Mouse (Mus musculus): ENCODE data around the gene Bok. TPM values are rescaled to one million over a fixed set of nuclear protein-coding genes. Genes with fewer than 3 reads are reported as not detected.

The Bok gene
- total RNA-seq, 4 experiments from 2014 or later: 52.3 to 55.7 (median 52.8) TPM

DNA sequence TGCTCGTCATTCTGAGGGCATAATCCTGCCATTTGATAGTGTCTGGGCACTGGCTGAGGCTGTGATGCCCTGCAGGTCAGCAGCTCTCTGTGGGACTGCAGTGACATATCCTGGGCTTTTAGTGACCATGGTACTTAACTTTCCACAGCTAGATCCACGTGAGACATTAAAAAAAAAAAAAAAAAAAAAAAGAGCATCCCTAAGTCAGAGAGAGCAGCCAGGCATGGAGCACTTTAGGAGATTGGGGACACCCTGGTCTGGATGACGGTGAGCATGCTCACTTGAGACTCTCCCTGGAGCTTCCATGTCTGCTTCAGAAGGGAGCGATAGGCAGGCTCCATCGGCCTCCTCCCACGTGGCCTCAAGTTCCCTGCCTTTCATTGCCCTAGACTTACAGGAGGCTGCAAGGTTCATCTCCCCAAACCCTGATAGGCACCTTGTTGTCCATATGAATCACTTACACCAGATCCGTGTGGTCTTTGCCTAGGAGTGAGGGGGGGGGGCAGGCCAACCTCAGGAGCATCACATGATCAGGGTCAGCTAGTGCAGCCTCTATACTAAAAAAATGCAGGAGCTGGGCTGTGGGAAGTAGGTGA, 4.5 kb downstream of the Bok start:
- DNase-seq (ENCODE audit: low spot score in 2 of 2): no peak

DNA sequence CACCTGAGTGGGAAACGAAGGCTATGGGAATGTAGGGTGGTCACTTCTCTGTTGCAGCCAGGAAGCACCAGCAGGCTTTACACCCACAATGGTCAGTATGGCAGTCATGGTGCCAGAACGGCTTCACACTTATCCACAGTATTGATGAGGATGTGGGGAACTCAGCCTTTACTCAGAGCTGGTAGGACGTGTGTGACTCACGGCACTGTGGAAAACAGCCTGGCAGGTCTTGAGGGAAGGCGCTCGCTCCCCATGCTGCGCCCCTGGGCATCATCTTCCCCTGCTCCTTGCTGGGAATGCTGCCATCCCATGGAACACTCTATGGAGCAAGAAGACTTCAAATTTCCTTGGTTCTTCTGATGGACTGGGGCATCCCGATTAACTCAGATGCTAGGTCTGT, 5.6 kb downstream of the Bok start:
- no peak for DNase-seq (ENCODE audit: low spot score in 2 of 2)

DNA sequence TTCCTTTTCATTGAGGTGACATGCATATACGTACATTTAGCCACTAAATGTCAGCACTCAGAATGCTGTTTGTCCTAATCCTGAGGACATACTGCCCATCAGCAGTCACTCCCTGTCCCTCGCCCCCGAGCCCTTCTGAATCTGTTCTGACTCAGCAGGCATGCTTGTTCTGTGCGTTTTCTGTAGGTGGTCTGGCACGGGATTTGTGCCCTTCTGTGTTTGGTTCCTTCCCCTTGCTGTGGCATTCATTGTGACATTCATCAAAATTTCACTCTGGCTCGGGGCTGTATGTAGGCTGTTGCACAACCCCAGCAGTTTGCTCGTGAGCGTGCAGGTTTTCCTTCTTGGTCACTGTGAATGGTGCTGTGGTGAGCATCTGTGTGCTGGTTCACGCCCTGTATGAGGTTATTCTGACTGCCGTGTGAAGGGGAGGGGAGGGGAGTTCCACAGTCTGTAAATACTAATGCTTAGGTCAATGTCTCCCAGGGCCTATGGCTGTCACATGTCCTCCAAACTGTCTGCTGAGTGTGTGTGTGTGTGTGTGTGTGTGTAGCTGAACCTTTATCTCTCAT, 6.4 kb downstream of the Bok start:
- peak in 1 of 2 experiments; percentile 42 for DNase-seq (ENCODE audit: low spot score in 2 of 2)

DNA sequence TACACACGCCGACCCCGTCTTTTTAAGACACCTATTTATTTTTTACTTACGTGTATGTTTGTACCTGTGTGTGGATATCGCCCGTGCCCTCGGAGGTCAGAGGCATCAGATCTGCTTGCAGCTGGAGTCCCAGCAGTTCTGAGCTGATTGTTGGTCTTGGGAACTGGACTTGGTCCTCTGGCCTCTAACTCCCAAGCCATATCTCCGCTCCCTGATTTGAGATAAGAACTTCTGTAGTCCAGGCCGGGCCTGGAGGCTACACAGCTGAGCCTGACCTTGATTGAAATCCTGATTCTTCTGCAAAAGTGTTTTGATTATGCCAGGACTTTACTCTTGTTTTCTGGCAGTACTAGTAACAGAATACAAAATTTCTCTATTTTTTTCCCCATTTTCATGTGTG, 7.3 kb downstream of the Bok start:
- no peak for DNase-seq (ENCODE audit: low spot score in 2 of 2)

DNA sequence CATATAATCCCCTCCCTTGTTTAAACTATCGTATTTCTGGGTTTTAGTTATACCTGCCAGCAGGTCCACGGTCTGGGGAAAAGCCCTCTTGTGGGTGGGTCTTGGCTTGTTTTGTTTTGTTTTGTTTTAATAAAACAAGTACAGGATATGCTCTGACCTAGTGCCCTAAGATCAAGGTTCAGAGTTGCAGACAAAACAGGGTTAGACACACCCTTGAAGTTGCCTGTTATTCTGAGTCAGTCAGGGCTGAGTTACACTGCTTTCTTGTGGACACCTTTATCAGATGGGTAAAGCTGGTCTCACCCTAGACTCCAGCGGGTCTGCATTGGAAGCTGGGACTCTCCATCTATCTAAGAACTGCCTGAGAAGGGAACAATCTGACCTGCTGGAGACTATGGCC, 8.0 kb downstream of the Bok start:
- DNase-seq (ENCODE audit: low spot score in 2 of 2): no peak

DNA sequence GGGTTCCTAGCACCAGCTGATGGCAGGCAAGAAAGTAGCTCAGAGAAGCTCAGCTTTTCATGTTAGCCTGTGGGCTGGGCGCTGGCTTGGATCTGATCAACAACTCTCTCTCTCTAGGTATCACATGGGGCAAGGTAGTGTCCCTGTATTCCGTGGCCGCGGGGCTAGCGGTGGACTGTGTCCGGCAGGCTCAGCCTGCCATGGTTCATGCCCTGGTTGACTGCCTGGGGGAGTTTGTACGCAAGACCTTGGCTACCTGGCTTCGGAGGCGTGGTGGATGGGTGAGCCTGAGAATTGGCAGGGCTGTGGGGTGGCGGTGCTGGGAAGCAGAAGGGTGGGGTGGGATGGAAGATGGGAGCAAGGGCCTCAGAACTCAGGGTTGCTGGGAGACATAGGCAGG, 8.5 kb downstream of the Bok start:
- no peak for DNase-seq (ENCODE audit: low spot score in 2 of 2)

DNA sequence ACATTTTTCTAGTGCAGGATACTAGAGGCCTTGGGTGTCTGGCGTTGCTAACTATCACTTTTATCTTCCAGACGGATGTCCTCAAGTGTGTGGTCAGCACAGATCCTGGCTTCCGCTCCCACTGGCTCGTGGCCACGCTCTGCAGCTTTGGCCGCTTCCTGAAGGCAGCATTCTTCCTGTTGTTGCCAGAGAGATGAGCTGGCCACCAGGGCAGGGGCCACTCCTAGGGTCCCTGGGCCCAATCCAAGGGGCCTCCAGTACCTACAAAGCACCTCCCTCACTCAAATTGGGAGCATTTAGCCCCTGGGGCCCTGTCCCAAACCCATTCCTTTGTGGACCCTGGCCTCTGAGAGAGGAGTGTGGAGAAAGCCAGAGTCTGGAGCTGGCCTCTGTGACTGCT, 9.5 kb downstream of the Bok start:
- no peak for DNase-seq (ENCODE audit: low spot score in 2 of 2)

DNA sequence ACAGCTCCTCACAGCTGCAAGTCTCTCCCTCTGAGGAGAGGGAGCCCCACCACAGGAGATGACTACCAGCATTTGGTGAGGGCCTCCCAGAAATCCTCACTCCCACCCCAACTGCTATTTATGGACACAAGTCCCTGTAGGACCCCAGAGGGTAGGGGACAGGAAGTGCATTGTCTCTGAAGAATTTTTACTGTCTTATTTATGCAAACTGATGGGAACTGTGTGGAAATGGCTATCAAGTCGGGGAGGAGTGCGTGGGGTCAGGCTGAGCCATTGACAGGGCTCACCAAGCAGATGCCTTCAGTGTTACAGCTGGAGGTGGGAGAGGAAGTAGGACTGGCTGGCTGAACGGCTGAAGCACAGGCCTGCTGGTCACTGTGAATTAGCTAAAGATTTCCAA, 11.9 kb downstream of the Bok start:
- DNase-seq (ENCODE audit: low spot score in 2 of 2): no peak

DNA sequence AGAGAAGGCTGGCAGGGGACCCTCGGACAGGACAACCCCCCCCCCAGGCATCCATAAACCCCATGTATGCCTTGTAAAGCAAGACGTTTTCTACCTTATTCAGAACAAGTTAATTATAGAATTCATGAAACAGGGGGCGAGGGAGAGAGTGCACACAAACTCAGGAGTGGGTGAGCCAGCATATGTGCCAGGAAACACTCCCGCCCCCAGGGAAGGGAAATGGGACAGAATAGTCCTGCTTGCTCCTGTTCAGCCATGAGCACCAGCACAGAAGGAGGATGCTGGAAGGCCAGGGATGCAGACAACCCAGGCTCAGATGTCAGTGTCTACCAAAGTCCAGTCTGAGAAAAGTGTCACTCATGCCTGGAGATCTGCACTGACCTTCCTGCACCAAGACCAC, 13.7 kb downstream of the Bok start:
- peak in 1 of 2 experiments; percentile 40 for DNase-seq (ENCODE audit: low spot score in 2 of 2)

DNA sequence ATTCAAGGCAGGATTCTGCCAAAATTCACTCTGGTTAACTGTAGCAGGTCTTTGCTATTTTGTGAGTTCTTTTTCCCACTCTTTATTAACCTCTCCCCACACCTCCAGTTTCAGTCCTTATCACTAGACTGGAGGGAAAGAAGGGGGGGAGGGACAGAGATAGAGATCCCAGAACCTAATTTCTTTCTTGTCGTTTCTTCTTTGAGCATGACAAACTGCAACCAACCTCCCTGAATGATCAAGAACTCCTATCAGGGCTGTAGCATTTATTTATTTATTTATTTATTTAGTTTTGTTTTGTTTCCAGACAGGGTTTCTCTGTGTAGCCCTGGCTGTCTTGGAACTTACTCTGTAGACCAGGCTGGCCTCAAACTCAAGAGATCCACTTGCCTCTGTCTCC, 16.6 kb downstream of the Bok start:
- no peak for DNase-seq (ENCODE audit: low spot score in 2 of 2)

DNA sequence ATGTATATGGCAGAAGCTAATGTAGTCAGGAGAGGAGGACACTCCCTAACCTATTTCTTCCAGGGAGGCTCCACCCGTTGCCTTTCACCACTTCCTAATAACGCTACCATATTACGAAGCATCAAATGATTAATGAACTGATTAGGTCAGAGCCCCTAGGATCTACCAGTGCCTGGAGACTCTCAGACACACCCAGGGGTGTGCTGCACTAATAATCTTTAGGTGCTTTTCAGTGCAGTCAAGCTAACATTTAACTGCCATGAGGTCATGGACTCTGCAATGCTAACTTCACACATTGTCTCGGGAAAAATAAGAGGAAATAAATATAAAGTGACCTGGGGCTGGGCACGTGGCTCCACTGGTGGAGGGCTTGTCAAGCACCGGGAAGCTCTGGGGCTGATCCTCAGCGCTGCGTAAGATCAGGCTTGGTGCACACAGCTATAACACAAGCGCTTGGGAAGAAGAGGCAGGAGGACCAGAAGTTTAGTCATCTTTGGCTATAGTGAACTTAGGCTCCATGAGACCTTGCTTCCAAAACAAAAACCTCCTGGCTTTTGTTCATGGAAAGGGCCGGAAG, 18.1 kb downstream of the Bok start:
- DNase-seq (ENCODE audit: low spot score in 2 of 2): no peak

DNA sequence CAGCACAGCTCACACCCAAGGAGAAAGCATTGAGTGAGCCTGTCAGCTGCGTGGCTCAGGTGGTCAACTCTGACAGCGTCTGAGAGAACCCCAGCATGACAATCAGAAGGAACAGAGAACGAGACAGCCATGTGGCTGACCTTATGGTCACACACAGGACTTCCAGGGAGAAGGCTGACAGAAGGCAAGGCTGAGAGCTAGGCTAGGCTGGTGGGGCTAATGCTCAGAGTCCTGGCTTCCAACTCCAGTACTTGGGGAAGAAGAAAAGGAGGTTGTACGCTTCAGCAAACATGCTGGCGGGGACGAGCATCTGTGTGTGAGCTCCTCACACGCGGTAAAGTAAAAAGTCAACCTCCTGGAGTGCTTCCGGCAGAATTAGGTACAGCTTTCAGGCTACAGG, 18.9 kb downstream of the Bok start:
- DNase-seq (ENCODE audit: low spot score in 2 of 2): no peak

DNA sequence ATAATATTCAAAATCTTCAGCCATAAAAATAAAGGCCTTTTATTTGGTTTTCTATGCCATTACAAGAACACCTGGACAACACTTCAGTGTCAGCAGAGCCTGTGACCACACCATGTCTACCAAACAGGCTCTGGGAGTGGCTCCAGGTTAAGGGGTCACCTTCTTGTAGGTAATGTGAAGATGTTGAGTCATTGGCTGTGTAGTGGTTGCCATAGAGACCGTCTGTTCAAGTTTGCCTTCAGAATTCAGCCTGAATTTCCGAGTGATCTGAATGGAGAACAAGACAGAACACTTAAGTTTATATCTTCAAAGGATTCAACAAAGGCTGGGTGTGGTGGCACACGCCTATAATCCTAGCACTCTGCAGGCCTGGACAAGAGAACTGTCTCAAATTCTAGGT, 19.9 kb downstream of the Bok start:
- no peak for DNase-seq (ENCODE audit: low spot score in 2 of 2)

DNA sequence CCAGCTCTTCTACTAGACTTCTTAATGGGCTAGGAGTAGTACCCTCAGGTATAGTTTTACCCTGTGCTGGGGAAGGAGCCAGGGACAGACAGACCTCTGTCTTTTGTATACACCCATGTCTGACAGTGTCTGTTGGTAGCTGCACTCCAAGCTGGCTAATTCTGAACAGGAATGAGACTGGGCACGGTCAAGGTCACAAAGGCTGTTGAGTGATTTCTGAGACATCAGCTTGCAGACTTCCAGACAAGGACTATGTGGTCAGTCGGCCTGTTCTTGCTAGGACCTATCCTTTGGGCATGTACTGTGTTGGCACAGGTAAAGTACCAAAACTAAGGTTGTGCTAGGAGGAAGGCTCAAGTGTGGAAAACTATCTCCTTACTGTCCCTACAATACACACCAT, 30.7 kb downstream of the Bok start:
- no peak for DNase-seq (ENCODE audit: low spot score in 2 of 2)

DNA sequence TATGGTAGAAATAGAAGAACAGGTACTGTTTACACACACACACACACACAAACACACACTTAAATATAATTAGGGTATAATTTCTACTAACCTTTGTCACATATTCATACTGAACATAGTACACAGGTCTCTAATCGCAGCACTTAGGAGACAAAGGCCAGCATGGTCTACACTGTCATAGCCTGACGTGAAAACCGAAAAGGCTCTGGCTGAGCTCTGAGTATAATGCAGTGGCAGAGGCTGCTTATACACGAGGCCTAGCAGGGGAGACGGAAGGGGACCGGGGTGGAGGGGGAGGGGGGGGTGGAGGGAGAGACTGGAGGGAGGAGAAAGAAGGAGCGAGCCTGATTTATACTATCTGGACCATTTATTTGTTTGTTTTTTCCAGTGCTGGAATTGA, 36.1 kb downstream of the Bok start:
- DNase-seq (ENCODE audit: low spot score in 2 of 2): no peak

DNA sequence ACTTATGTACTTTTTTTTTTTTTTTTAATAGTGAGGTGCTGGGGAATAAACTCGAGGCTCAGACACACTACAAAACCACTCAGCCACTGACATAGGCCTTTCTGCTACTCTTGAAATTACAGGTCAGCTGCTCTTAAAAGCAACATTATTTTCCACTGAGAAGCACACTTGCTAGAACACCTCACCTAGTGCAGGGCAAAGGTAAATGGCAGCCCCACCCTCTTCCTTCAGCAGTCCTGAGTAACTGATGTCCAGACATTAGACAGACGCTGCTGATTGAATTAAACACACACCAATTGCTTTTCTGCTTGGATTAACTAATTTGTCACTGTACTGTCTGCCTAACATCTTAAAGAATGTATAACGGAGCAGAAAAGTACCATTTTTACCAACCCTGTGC, 39.2 kb downstream of the Bok start:
- DNase-seq (ENCODE audit: low spot score in 2 of 2): no peak

DNA sequence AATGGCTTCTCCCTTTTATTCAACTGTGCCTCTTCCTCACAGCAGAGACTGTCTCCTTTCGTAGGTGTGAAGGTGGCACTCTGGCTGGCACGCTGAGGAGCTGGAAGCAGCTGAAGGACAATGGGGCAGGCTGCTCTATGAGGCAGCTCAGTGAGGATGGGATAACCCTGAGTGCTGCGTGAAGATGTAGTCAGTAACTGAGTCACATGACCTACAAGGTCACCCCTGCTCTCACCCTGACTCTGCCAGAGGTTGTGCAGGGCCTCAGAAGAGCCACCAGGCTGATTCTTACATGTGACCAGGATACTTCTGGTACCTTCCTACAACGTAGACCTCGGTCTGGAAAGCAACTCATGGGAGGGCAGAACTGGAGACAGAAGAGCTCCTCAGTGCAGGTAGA, 40.2 kb downstream of the Bok start:
- no peak for DNase-seq (ENCODE audit: low spot score in 2 of 2)

DNA sequence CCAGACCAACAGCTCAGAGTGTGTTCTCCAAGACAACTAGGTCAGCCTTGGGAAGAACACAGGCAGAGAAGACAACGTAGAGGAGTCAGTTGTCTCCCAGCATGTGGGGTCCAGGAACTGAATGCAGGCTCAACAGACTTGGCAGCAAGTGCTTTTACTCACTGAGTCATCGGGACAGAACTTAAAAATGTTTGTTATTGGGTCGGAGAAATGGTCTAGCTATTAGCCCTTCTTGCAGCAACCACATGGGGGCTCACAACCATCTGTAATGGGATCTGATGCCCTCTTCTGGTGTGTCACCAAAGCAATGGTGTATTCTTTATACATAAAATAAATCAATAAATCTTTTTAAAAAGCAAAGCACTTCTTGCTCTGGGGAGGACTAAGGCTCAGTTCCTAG, 40.7 kb downstream of the Bok start:
- DNase-seq (ENCODE audit: low spot score in 2 of 2): no peak

DNA sequence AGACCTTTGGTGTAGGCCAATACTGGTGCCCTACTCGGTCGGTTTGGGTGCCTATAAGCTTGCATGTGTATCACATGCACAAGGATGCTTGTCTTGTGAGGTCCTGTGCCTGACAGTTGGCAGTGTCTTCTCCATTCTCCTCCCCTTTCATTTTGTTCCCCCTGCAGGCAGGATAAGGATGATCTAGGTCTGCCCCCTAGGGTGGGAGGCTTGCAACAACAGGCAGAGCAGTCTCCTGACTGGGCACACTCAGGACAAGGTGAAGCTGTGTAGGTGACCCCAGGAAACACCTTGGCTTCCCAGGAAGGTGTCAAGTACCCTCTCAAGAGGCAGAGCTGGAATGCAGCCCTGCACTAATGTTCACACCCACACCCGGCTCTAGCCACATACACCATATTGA, 41.5 kb downstream of the Bok start:
- peak; percentile 33 to 39 for DNase-seq (ENCODE audit: low spot score in 2 of 2)

DNA sequence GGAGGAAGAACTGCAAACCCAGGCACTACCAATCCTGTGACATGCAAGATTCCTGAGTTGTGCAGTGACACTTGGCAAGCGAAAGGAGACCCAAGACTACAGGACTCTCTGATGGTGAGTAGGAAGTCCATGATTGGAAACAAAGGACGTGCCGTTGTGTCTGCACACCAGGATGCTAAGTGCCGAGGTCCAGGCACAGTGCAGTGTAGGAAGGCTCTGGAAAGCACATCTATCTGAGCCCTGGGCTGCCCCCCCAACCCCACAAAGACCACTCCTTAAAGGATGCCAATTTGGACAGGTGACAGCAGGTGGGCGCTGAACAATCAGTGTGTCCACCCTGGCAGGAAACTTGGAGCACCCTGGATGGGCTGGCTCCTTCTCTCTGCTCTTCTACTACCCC, 45.6 kb downstream of the Bok start:
- no peak for DNase-seq (ENCODE audit: low spot score in 2 of 2)

DNA sequence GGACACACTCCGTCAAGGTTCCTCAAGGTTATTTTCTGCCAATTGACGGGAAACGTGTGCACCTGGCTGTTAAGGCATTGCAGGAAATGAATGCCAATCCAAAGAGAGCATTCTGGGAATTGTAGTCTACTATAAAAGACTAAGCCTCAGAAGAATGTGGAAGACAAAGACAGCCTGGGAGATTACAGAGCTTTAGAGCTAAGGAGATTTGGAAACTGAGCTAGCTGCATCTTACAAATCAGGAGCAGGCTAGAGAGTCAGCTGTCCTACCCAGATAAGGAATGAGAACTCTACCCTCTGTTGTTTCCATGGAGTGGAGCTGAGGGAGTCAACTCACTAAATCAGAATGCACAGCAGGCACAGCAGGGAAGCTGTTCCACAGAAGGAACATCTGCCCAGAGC, 46.4 kb downstream of the Bok start:
- DNase-seq (ENCODE audit: low spot score in 2 of 2): no peak

DNA sequence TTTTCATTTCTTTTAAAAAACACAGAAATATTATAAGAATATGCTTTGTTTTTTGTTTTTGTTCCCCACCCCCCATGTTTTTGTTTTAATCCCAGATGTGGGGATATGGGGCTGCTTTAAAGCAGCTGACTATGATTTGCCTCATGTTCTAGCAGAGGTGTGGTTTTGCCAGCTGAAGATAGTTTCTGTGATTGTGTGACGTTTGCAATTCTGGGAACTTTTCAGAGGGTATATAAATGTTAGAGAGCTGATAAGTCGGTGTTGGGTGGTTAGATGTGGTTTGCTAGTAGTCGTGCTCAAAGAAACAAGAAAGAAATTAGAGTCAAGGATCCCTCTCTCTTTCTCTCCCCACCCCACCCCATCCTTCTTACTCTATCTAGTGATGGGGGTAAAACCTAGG, 50.4 kb downstream of the Bok start:
- no peak for DNase-seq (ENCODE audit: low spot score in 2 of 2)

DNA sequence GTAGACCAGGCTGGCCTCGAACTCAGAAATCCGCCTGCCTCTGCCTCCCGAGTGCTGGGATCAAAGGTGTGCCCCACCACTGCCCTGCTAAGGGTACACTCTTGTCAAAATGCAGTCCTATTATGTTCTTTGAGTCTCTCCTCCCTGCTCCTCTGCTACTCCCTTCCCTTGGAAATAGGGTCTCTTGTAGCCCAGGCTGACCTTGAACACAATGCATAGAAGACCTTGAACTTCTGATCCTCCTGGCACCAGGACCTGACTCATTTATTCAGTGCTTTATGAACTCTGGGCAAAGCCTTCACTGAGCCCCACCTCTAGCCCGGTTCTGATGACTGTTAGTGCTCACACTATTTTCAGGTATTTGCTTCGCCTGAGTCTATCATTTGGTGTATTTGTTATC, 52.3 kb downstream of the Bok start:
- no peak for DNase-seq (ENCODE audit: low spot score in 2 of 2)

DNA sequence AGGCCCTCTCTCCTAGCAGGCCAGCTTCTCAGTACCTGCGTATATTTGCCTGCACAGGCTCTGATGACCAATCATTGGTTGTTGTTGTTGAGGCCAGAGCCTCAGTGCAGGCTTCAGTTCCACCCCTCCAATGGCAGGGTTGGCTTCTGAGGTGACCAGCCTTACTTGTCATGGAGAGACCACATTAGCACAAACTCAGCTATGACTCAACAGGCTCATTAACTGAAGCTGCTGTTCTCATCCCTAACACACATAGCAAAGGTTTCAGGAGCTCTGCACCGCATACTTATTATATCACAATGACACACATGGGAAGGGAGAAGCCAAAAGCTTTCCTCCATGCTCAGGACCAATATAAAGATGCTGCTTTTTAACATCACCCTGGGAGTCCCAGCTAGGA, 55.2 kb downstream of the Bok start:
- no peak for DNase-seq (ENCODE audit: low spot score in 2 of 2)

All from layer of hippocampus, adult 8-10 months (tissue).